Mouse (Mus musculus): ENCODE measurements around the gene Nptn.

DNA sequence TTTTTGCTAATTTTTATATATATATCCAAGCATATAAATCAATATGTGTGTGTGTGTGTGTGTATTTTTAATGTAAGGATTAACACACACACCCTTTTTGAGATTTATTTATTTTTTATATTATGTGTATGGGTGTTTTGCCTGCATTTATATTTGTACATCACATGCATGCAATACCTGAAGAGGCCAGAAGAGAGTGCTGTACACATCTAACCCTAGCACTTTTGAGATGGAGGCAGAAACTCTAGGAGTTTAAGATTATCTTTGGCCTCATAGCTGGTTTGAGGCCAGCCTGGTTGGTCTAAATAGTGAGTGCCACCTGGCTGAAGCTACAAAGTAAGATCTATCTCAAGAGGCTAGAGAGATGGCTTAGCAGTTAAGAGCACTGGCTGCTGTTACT, 14.4 kb upstream of the Nptn start:
- TF ChIP-seq POLR2A (IDR thresholded peaks at IDR 0.05; ENCODE audit: control insufficient read depth, low read depth, low read length) (no peak), CTCF (IDR thresholded peaks at IDR 0.05; ENCODE audit: control insufficient read depth, insufficient read depth, insufficient replicate concordance, low read depth, low read length) (no peak)

Measured in testis, adult 2 months (tissue).